Mouse (Mus musculus) MEL (cell line): ENCODE data around the gene Tcf21. TPM values are rescaled to one million over a fixed set of nuclear protein-coding genes. Genes with fewer than 3 reads are reported as not detected.

Experiments used
- DNase-seq: peaks from one replicate; pipeline ENCODE4 v3.0.0; 2011; ENCODE audit warnings: low read depth, low spot score
- H3K27ac ChIP-seq: 2 replicates; pipeline ENCODE4 v1.5.1; 2012; ENCODE audit warnings: low read depth, mild to moderate bottlenecking, control low read depth, low read length, moderate library complexity; ENCODE audit not compliant: control insufficient read depth
- H3K27me3 ChIP-seq, 2 experiments: fragments of 150-350 bp in 1 of 2; sonication (generic) in 1 of 2; 2 replicates each; pipeline ENCODE4 v1.6.1; 2012; ENCODE audit warnings: low read length in 2 of 2, mild to moderate bottlenecking in 2 of 2, improper control_type of control experiment in 1 of 2, moderate library complexity in 1 of 2; ENCODE audit not compliant: insufficient read depth in 2 of 2, control insufficient read depth in 1 of 2
- H3K36me3 ChIP-seq, 2 experiments: 2 replicates each; pipeline ENCODE4 v1.6.1; 2012 to 2014; ENCODE audit warnings: low read length in 2 of 2, improper control_type of control experiment in 1 of 2, inconsistent platforms in 1 of 2, mild to moderate bottlenecking in 1 of 2; ENCODE audit not compliant: insufficient read depth in 2 of 2, control insufficient read depth in 1 of 2
- H3K4me1 ChIP-seq, 2 experiments: fragments of 150-350 bp in 1 of 2; sonication (generic) in 1 of 2; 2 replicates each; pipeline ENCODE4 v1.6.1; 2012; ENCODE audit warnings: low read length in 2 of 2, improper control_type of control experiment in 1 of 2, mild to moderate bottlenecking in 1 of 2; ENCODE audit not compliant: insufficient read depth in 2 of 2, control insufficient read depth in 1 of 2
- H3K4me3 ChIP-seq, 2 experiments: fragments of 150-350 bp in 1 of 2; sonication (generic) in 1 of 2; 2 replicates each; pipeline ENCODE4 v1.5.1; 2012; ENCODE audit warnings: low read depth in 2 of 2, low read length in 2 of 2, mild to moderate bottlenecking in 2 of 2, moderate library complexity in 2 of 2, control low read depth in 1 of 2, improper control_type of control experiment in 1 of 2; ENCODE audit not compliant: control insufficient read depth in 1 of 2, insufficient read depth in 1 of 2
- H3K79me2 ChIP-seq: 2 replicates; pipeline ENCODE4 v1.6.1; 2012; ENCODE audit warnings: mild to moderate bottlenecking, low read length, moderate library complexity; ENCODE audit not compliant: control insufficient read depth, poor library complexity, insufficient read depth
- H3K9ac ChIP-seq: 2 replicates; pipeline ENCODE4 v1.6.1; 2012; ENCODE audit warnings: low read depth, mild to moderate bottlenecking, control low read depth, low read length, moderate library complexity; ENCODE audit not compliant: control insufficient read depth, poor library complexity, severe bottlenecking
- H3K9me3 ChIP-seq: fragments of 150-350 bp; sonication (generic); replicated peaks from 2 replicates; pipeline ENCODE4 v1.6.1; 2012; ENCODE audit warnings: mild to moderate bottlenecking, low read length, improper control_type of control experiment, moderate library complexity; ENCODE audit not compliant: insufficient read depth
- BHLHE40 ChIP-seq: IDR thresholded peaks from 2 replicates; pipeline ENCODE4 v1.6.1; 2012; ENCODE audit warnings: low read depth, mild to moderate bottlenecking, inconsistent platforms, low read length, improper control_type of control experiment, borderline replicate concordance
- CHD2 ChIP-seq: IDR thresholded peaks from 2 replicates; pipeline ENCODE4 v1.6.1; 2011; ENCODE audit warnings: low read length, improper control_type of control experiment
- CTCF ChIP-seq, 3 experiments: IDR thresholded peaks in 2 of 3; conservative IDR thresholded peaks in 1 of 3; 2 replicates each; pipeline ENCODE4 v1.5.1; 2011 to 2012; ENCODE audit warnings: low read length in 3 of 3, low read depth in 2 of 3, mild to moderate bottlenecking in 2 of 3, improper control_type of control experiment in 1 of 3, inconsistent platforms in 1 of 3, mixed read lengths in 1 of 3, moderate library complexity in 1 of 3; ENCODE audit not compliant: control insufficient read depth in 1 of 3, insufficient read depth in 1 of 3, poor library complexity in 1 of 3, severe bottlenecking in 1 of 3
- E2F4 ChIP-seq: IDR thresholded peaks from 2 replicates; pipeline ENCODE4 v1.6.1; 2011; ENCODE audit warnings: low read depth, low read length, improper control_type of control experiment, borderline replicate concordance
- EP300 ChIP-seq, 2 experiments: IDR thresholded peaks; 2 replicates each; pipeline ENCODE4 v1.6.1; 2011; ENCODE audit warnings: improper control_type of control experiment in 2 of 2, low read length in 2 of 2, low read depth in 1 of 2, mild to moderate bottlenecking in 1 of 2
- ETS1 ChIP-seq: IDR thresholded peaks from 2 replicates; pipeline ENCODE4 v1.6.1; 2012; ENCODE audit warnings: low read depth, mild to moderate bottlenecking, inconsistent platforms, low read length, improper control_type of control experiment, moderate library complexity
- GABPA ChIP-seq: IDR thresholded peaks from 2 replicates; pipeline ENCODE4 v1.6.1; 2012; ENCODE audit warnings: low read depth, mild to moderate bottlenecking, inconsistent platforms, low read length, improper control_type of control experiment, moderate library complexity
- GATA1 ChIP-seq: IDR thresholded peaks from 2 replicates; pipeline ENCODE4 v1.6.1; 2011; ENCODE audit warnings: low read depth, low read length, improper control_type of control experiment
- JUND ChIP-seq: IDR thresholded peaks from 2 replicates; pipeline ENCODE4 v1.6.1; 2011; ENCODE audit warnings: low read depth, mild to moderate bottlenecking, improper control_type of control experiment, low read length
- KAT2A ChIP-seq: conservative IDR thresholded peaks from 2 replicates; pipeline ENCODE4 v1.6.1; 2012; ENCODE audit warnings: low read depth, low read length, improper control_type of control experiment, inconsistent platforms
- MAFK ChIP-seq: IDR thresholded peaks from 2 replicates; pipeline ENCODE4 v1.6.1; 2011; ENCODE audit warnings: low read depth, mild to moderate bottlenecking, low read length, improper control_type of control experiment, borderline replicate concordance
- MAZ ChIP-seq: IDR thresholded peaks from 2 replicates; pipeline ENCODE4 v1.6.1; 2012; ENCODE audit warnings: low read depth, mild to moderate bottlenecking, inconsistent platforms, low read length, improper control_type of control experiment
- MEF2A ChIP-seq: IDR thresholded peaks from 2 replicates; pipeline ENCODE4 v1.6.1; 2014; ENCODE audit warnings: low read depth, mild to moderate bottlenecking, inconsistent platforms, low read length, improper control_type of control experiment; ENCODE audit not compliant: poor library complexity, insufficient replicate concordance, severe bottlenecking; ENCODE audit errors: extremely low read depth
- MYB ChIP-seq: IDR thresholded peaks from 2 replicates; pipeline ENCODE4 v1.6.1; 2011; ENCODE audit warnings: mild to moderate bottlenecking, low read depth, low read length, improper control_type of control experiment
- NELFE ChIP-seq: IDR thresholded peaks from 2 replicates; pipeline ENCODE4 v1.6.1; 2011; ENCODE audit warnings: low read depth, low read length, improper control_type of control experiment
- RAD21 ChIP-seq: IDR thresholded peaks from 2 replicates; pipeline ENCODE4 v1.6.1; 2011; ENCODE audit warnings: mild to moderate bottlenecking, low read depth, low read length, improper control_type of control experiment
- SIN3A ChIP-seq: IDR thresholded peaks from 2 replicates; pipeline ENCODE4 v1.6.1; 2012; ENCODE audit warnings: low read length, improper control_type of control experiment, inconsistent platforms
- SMC3 ChIP-seq: IDR thresholded peaks from 2 replicates; pipeline ENCODE4 v1.6.1; 2011; ENCODE audit warnings: low read depth, low read length, improper control_type of control experiment
- UBTF ChIP-seq: IDR thresholded peaks from 2 replicates; pipeline ENCODE4 v1.6.1; 2012; ENCODE audit warnings: low read depth, mild to moderate bottlenecking, inconsistent platforms, low read length, improper control_type of control experiment, moderate library complexity, borderline replicate concordance; ENCODE audit not compliant: insufficient read depth
- ZMIZ1 ChIP-seq: IDR thresholded peaks from 2 replicates; pipeline ENCODE4 v1.6.1; 2012; ENCODE audit warnings: low read depth, mild to moderate bottlenecking, inconsistent platforms, low read length, improper control_type of control experiment, moderate library complexity
- polyA plus RNA-seq, 2 experiments: library from polyadenylated mRNA; stranded (reverse) in 1 of 2; unstranded in 1 of 2; fragments of >175 nt in 1 of 2; fragments of >200 nt in 1 of 2; gene quantifications; 2 replicates each; pipeline versions ENCODE4 v1.2.1 to v1.2.4; 2012; ENCODE audit warnings: low replicate concordance in 2 of 2, low read depth in 1 of 2; ENCODE audit not compliant: insufficient read length in 2 of 2, insufficient read depth in 1 of 2, missing spikeins in 1 of 2
- total RNA-seq: library from RNA; depleted of rRNA; stranded (reverse); fragments of 300-350 nt; gene quantifications from 2 replicates; pipeline ENCODE4 v1.2.3, GENCODE M21; 2012

Gene Tcf21
- total and polyA plus RNA-seq, 3 experiments: not detected

DNA sequence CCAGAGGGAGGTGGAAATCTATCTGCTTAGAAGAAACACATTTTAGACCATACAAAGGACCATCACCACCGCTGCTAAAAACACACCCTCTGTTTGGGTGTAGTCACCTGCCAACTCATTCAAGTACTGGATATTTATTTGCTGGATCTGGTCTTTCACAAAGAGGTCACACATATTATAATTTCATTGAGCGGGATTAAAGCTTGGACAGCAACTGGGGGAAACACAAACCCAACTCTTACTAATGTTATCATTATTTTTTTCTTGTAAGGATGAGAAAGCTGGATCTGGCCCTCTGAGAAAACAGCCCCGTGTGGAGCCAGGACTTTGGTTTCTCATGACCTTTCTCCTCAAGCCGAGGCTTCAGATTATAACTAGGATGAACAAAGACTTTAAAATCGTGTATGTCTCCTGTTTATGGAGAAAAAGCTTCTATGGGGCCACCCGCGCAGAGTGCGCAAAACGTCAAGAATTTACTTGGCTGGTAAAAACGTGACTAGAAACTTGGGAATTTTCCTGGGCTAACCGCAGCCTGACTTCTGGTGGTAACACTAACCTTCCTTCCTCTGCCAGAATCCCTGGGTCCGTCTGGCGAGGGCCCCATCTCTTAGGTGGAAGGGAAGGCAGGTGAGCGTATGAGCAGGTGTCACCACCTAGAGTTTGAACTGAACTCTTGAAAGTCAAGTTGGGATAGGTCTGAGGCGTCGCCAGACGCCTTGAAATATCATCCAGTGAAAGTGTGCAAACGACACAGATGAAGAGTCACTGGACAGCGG lies 4.3 kb downstream of the Tcf21 start:
- Histone ChIP-seq H3K27ac (no peak overlapping the region), H3K4me1 (no peaks in the 10 kb centered on the region), H3K9ac (no peak overlapping the region), H3K79me2 (no peaks in the 10 kb centered on the region), H3K27me3 (no peaks in the 10 kb centered on the region), H3K36me3 (no peaks in the 10 kb centered on the region), H3K4me3 (no peak overlapping the region), H3K9me3 (no peaks in the 10 kb centered on the region)
- no peak for TF ChIP-seq SIN3A
- no peak for TF ChIP-seq E2F4
- no peak for TF ChIP-seq MAFK
- no peak for DNase-seq

DNA sequence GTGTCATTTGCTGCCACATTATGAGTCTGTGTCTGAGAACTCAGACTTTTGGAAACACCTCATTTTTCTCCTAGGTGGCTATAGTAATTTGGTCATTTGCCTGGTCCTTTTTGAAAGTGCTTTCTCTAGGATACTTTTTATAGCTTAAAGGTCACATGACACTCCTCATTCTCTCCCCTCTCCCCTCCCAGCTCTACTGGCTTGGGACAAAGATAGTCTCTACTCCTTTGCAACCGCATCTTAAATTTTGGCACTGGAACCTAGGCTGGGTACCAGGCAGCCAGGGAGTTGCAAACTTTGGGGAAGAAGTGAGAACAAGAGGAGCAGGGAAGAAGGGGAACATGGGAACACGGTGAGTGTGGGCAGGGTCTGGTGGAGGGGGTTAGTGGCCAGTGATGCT lies 5.2 kb downstream of the Tcf21 start:
- no peak for DNase-seq
- Histone ChIP-seq H3K9me3 (no peaks in the 10 kb centered on the region), H3K79me2 (no peaks in the 10 kb centered on the region), H3K27me3 (no peaks in the 10 kb centered on the region), H3K4me1 (no peaks in the 10 kb centered on the region), H3K36me3 (no peaks in the 10 kb centered on the region), H3K9ac (no peak overlapping the region), H3K27ac (no peak overlapping the region), H3K4me3 (no peak overlapping the region)
- no peak for TF ChIP-seq JUND
- TF ChIP-seq SMC3: no peak
- no peak for TF ChIP-seq E2F4
- no peak for TF ChIP-seq BHLHE40
- TF ChIP-seq SIN3A: no peak
- no peak for TF ChIP-seq MEF2A
- TF ChIP-seq GATA1: no peak
- TF ChIP-seq GABPA: no peak
- no peak for TF ChIP-seq CTCF (IDR thresholded peaks at IDR 0.05 in 2 of 3, conservative IDR thresholded peaks at IDR 0.05 in 1 of 3; ENCODE audit: control insufficient read depth in 1 of 3, insufficient read depth in 1 of 3, low read depth in 2 of 3, low read length in 3 of 3, poor library complexity in 1 of 3, severe bottlenecking in 1 of 3)

DNA sequence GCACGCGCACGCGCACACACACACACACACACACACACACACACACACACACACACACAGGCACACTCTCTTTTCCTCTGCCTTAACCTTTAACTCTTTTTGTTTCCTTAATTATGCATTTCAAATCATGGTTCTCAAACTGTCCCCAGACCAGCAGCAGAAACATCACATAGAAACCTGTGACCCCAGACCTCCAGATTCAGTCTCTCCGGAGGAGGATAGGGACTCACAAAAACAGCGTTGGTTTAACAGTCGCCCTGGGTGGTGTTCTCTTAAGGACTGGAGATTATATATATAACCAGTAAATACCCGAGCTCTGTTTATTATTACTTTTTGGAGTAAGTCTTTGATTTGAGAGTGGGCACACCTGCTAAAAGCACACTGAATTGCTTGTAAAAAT lies 5.7 kb downstream of the Tcf21 start:
- no peaks in the 10 kb centered on the region for H3K4me1 ChIP-seq
- no peaks in the 10 kb centered on the region for H3K27me3 ChIP-seq

More for the DNA sequence above, 5.7 kb downstream of the Tcf21 start:
- H3K79me2 ChIP-seq: no peaks in the 10 kb centered on the region
- TF ChIP-seq ETS1 (no peak), ZMIZ1 (no peak), SMC3 (no peak), NELFE (no peak), E2F4 (no peak), GABPA (no peak), KAT2A (no peak), MAZ (no peak), BHLHE40 (no peak), MAFK (no peak), UBTF (no peak), RAD21 (no peak), CHD2 (no peak), MEF2A (no peak), EP300 (IDR thresholded peaks at IDR 0.05; ENCODE audit: low read depth in 1 of 2, low read length in 2 of 2) (no peak), MYB (no peak)
- TF ChIP-seq, all 39 proteins: peak for 0
- Histone ChIP-seq H3K4me3 (no peak overlapping the region), H3K36me3 (no peaks in the 10 kb centered on the region), H3K9me3 (no peaks in the 10 kb centered on the region), H3K27ac (no peak overlapping the region), H3K9ac (no peak overlapping the region)
- DNase-seq: no peak
